In genomic region chr5:135802641-135803040, GRCm38 (mm10) we compare ENCODE assay signal across 18 mouse cellular contexts. TPM values are rescaled to one million over a fixed set of nuclear protein-coding genes. Genes with fewer than 3 reads are reported as not detected.
"Had no signal": no experiment of that assay in that cellular context is flagged by ENCODE, and none has a peak within 500 bp of the region (broad histone marks: within the 10 kb centered on the region; RNA-seq: fewer than 3 reads in every experiment).

No protein-coding gene starts in this region.

- DNase-seq: kidney, adult 2 months; kidney, postnatal 14 days; lung, embryonic 14.5 days; lung, postnatal 10 days; lung, postnatal 4 days; thymus, postnatal 36 days had no signal

- H3K27ac ChIP-seq: intestine, embryonic 15.5 days; kidney, embryonic 15.5 days; limb, embryonic 15.5 days; liver, embryonic 12.5 days; midbrain, embryonic 10.5 days had no signal

- H3K9ac ChIP-seq: intestine, embryonic 15.5 days; kidney, embryonic 15.5 days; limb, embryonic 15.5 days; liver, embryonic 12.5 days; lung, embryonic 14.5 days had no signal

- H3K4me3 ChIP-seq: intestine, embryonic 15.5 days; kidney, embryonic 15.5 days; limb, embryonic 15.5 days; liver, embryonic 12.5 days; midbrain, embryonic 10.5 days had no signal

- H3K4me2 ChIP-seq: intestine, embryonic 15.5 days; kidney, embryonic 15.5 days; limb, embryonic 15.5 days; liver, embryonic 12.5 days; lung, embryonic 14.5 days had no signal

- ATAC-seq: intestine, embryonic 15.5 days; liver, embryonic 12.5 days had no signal

- H3K9me3 ChIP-seq: intestine, embryonic 15.5 days; kidney, embryonic 15.5 days; limb, embryonic 15.5 days; liver, embryonic 12.5 days; midbrain, embryonic 10.5 days had no signal

- H3K36me3 ChIP-seq: intestine, embryonic 15.5 days; kidney, embryonic 15.5 days; limb, embryonic 15.5 days; liver, embryonic 12.5 days; midbrain, embryonic 10.5 days had no signal

RNA-seq across cellular contexts. Expression of gene Srrm3, which starts 4.0 kb away (rescaled TPM):
- total RNA-seq: megakaryocyte, adult 5-6 weeks; neutrophil, adult 5-6 weeks had no signal
- polyA plus RNA-seq: limb, embryonic 11.5 days; liver, embryonic 12.5 days; liver, embryonic 16.5 days; thymus, postnatal 0 days had no signal

RNA-seq across cellular contexts. Expression of gene Styxl1, which starts 24.5 kb away (rescaled TPM):
- total RNA-seq: left cerebral cortex, adult 18-20 months; left cerebral cortex, postnatal 14 days had no signal
- polyA plus RNA-seq: limb, embryonic 11.5 days; liver, embryonic 12.5 days; lung, embryonic 14.5 days had no signal
